Mouse (Mus musculus) intestine, postnatal 0 days (tissue): ENCODE measurements around the gene Gm4307. TPM values are rescaled to one million over a fixed set of nuclear protein-coding genes. Genes with fewer than 3 reads are reported as not detected.
"Not testable (repeated sequence)": the region's sequence is repeated elsewhere in the genome, so short reads cannot be mapped to it uniquely, and the experiment has no call there.

Experiments used
- ATAC-seq: fragments of 200-750 bp; cut with Nextera tagmentation; 2 replicates; pipeline ENCODE4 v1.8.0; 2017; ENCODE audit warnings: mild to moderate bottlenecking, moderate TSS enrichment, moderate library complexity
- H3K27ac ChIP-seq: fragments of 300-500 bp; sonication (generic); 2 replicates; pipeline ENCODE4 v1.5.1; 2014; ENCODE audit warnings: mild to moderate bottlenecking, low read depth, low read length, moderate library complexity
- H3K27me3 ChIP-seq: fragments of 300-500 bp; sonication (generic); replicated peaks from 2 replicates; pipeline ENCODE4 v1.6.1; 2014; ENCODE audit warnings: low read length, mixed read lengths; ENCODE audit not compliant: control insufficient read depth, insufficient read depth
- H3K36me3 ChIP-seq: fragments of 300-500 bp; sonication (generic); 2 replicates; pipeline ENCODE4 v1.6.1; 2014; ENCODE audit warnings: mild to moderate bottlenecking, moderate library complexity; ENCODE audit not compliant: control insufficient read depth, insufficient read depth
- H3K4me1 ChIP-seq: fragments of 300-500 bp; sonication (generic); replicated peaks from 2 replicates; pipeline ENCODE4 v1.6.1; 2014; ENCODE audit warnings: antibody characterized with exemption, low read length, mixed read lengths; ENCODE audit not compliant: control insufficient read depth, insufficient read depth
- H3K4me2 ChIP-seq: fragments of 300-500 bp; sonication (generic); replicated peaks from 2 replicates; pipeline ENCODE4 v1.6.1; 2014; ENCODE audit warnings: low read depth, mild to moderate bottlenecking, moderate library complexity
- H3K4me3 ChIP-seq: fragments of 300-500 bp; sonication (generic); 2 replicates; pipeline ENCODE4 v1.5.1; 2014; ENCODE audit warnings: low read depth, low read length
- H3K9ac ChIP-seq: fragments of 300-500 bp; sonication (generic); 2 replicates; pipeline ENCODE4 v1.6.1; 2014; ENCODE audit warnings: mild to moderate bottlenecking, low read depth, low read length
- H3K9me3 ChIP-seq: fragments of 300-500 bp; sonication (generic); 2 replicates; pipeline ENCODE4 v1.6.1; 2016; ENCODE audit warnings: mixed run types; ENCODE audit not compliant: control insufficient read depth
- WGBS: fragments of 180-500 bp; shearing (Covaris S2); extraction: QIAGEN DNeasy Blood & Tissue Kit; methylation state at CpG from one replicate; pipeline ENCODE4 v1.1.7; 2014; 5-methylcytosine and 5-hydroxymethylcytosine counted together
- polyA plus RNA-seq: library from polyadenylated mRNA; unstranded; fragments of >200 nt; fragmentation: Nextera tagmentation; extraction: Ambion mirVana; gene quantifications from 2 replicates; pipeline ENCODE4 v1.2.1, GENCODE M21; 2015

Gm4307 gene
- not detected in 2 replicates for polyA plus RNA-seq

DNA sequence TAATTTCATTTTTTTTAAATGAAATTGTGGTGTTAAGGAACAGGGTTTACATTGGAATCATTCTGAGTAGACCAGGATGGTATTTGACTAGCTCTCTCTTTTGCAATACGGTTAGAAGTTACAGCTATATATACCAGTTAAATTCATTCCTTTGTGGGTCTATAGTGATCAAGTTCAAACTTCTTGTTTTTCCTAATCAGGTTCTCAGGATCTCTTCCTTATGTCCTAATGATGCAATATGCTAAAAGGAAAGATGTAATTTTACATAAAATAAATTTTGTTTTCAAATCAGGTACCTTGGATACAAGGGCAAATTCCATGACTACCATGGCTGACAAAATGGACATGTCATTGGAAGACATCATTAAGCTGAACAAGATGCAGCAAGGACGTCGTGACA, at the start of gene Gm4307:
Gm4307 (plus strand) TSS at position 301 of the 400 bp plus-strand sequence.
- not testable (repeated sequence) for H3K9ac ChIP-seq, H3K27ac ChIP-seq, H3K36me3 ChIP-seq, H3K4me3 ChIP-seq, H3K9me3 ChIP-seq, H3K4me2 ChIP-seq, H3K27me3 ChIP-seq, H3K4me1 ChIP-seq, ATAC-seq
- no CpG with 5 or more reads among the region's 3 CpGs for WGBS

DNA sequence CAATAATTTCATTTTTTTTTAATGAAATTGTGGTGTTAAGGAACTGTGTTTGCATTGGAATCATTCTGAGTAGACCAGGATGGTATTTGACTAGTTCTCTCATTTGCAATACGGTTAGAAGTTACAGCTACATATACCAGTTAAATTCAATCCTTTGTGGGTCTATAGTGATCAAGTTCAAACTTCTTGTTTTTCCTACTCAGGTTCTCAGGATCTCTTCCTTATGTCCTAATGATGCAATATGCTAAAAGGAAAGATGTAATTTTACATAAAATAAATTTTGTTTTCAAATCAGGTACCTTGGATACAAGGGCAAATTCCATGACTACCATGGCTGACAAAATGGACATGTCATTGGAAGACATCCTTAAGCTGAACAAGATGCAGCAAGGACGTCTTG, 25.8 kb upstream of the Gm4307 start, which contains the start of gene Gm4301:
Gm4301 (plus strand) TSS at position 301 of the 400 bp plus-strand sequence.
- not testable (repeated sequence) for ATAC-seq
- WGBS, result no CpG with 5 or more reads among the region's 2 CpGs

DNA sequence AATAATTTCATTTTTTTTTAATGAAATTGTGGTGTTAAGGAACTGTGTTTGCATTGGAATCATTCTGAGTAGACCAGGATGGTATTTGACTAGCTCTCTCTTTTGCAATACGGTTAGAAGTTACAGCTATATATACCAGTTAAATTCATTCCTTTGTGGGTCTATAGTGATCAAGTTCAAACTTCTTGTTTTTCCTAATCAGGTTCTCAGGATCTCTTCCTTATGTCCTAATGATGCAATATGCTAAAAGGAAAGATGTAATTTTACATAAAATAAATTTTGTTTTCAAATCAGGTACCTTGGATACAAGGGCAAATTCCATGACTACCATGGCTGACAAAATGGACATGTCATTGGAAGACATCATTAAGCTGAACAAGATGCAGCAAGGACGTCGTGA, 20.6 kb upstream of the Gm4307 start, which contains the start of gene Gm4302:
Gm4302 (plus strand) TSS at position 301 of the 400 bp plus-strand sequence.
- H3K9ac ChIP-seq, H3K4me3 ChIP-seq, H3K36me3 ChIP-seq, ATAC-seq, H3K9me3 ChIP-seq, H3K4me1 ChIP-seq, H3K27ac ChIP-seq, H3K4me2 ChIP-seq, H3K27me3 ChIP-seq: not testable (repeated sequence)
- no CpG with 5 or more reads among the region's 3 CpGs for WGBS

More for the DNA sequence above, 25.8 kb upstream of the Gm4307 start, which contains the start of gene Gm4301:
- H3K4me2 ChIP-seq, H3K36me3 ChIP-seq, H3K9me3 ChIP-seq, H3K27ac ChIP-seq, H3K27me3 ChIP-seq, H3K4me3 ChIP-seq, H3K4me1 ChIP-seq, H3K9ac ChIP-seq: not testable (repeated sequence)

DNA sequence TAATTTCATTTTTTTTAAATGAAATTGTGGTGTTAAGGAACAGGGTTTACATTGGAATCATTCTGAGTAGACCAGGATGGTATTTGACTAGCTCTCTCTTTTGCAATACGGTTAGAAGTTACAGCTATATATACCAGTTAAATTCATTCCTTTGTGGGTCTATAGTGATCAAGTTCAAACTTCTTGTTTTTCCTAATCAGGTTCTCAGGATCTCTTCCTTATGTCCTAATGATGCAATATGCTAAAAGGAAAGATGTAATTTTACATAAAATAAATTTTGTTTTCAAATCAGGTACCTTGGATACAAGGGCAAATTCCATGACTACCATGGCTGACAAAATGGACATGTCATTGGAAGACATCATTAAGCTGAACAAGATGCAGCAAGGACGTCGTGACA, 15.5 kb upstream of the Gm4307 start, which contains the start of gene Gm4303:
Gm4303 (plus strand) TSS at position 301 of the 400 bp plus-strand sequence.
- H3K9me3 ChIP-seq, H3K4me1 ChIP-seq, H3K36me3 ChIP-seq, ATAC-seq, H3K27me3 ChIP-seq, H3K27ac ChIP-seq, H3K9ac ChIP-seq, H3K4me3 ChIP-seq, H3K4me2 ChIP-seq: not testable (repeated sequence)
- WGBS, result no CpG with 5 or more reads among the region's 3 CpGs

DNA sequence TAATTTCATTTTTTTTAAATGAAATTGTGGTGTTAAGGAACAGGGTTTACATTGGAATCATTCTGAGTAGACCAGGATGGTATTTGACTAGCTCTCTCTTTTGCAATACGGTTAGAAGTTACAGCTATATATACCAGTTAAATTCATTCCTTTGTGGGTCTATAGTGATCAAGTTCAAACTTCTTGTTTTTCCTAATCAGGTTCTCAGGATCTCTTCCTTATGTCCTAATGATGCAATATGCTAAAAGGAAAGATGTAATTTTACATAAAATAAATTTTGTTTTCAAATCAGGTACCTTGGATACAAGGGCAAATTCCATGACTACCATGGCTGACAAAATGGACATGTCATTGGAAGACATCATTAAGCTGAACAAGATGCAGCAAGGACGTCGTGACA, 10.3 kb upstream of the Gm4307 start, which contains the start of gene Gm4305:
Gm4305 (plus strand) TSS at position 301 of the 400 bp plus-strand sequence.
- not testable (repeated sequence) for H3K4me3 ChIP-seq, ATAC-seq, H3K27ac ChIP-seq, H3K9ac ChIP-seq, H3K4me1 ChIP-seq, H3K27me3 ChIP-seq, H3K4me2 ChIP-seq, H3K9me3 ChIP-seq, H3K36me3 ChIP-seq
- WGBS, result no CpG with 5 or more reads among the region's 3 CpGs

DNA sequence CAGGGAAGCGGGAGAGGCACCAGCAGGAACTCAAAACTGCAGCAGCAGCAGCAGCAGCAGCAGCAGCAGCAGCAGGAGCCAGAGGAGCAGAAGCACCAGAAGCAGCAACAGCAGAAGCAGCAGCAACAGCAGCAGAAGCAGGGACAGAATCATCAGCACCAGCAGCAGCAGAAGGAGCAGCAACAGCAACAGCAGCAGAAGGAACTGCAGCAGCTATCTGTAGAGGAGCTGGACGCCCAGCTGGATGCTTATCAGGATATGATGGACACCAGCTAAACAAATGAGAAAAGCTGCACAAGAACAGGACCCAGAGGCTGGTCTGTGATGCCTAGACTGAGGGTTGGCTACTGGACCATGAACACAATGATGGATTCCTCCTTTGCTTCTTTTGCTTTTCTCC, 4.3 kb upstream of the Gm4307 start:
- ATAC-seq, H3K9me3 ChIP-seq, H3K27ac ChIP-seq, H3K4me1 ChIP-seq, H3K4me3 ChIP-seq, H3K9ac ChIP-seq, H3K4me2 ChIP-seq, H3K36me3 ChIP-seq, H3K27me3 ChIP-seq: not testable (repeated sequence)
- WGBS, result 69% methylated on average over 2 of the region's 2 CpGs

DNA sequence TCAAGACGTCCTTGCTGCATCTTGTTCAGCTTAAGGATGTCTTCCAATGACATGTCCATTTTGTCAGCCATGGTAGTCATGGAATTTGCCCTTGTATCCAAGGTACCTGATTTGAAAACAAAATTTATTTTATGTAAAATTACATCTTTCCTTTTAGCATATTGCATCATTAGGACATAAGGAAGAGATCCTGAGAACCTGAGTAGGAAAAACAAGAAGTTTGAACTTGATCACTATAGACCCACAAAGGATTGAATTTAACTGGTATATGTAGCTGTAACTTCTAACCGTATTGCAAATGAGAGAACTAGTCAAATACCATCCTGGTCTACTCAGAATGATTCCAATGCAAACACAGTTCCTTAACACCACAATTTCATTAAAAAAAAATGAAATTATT, 21.3 kb downstream of the Gm4307 start, which contains the start of gene Gm4312:
Gm4312 (minus strand) TSS at position 101 of the 400 bp plus-strand sequence.
- no CpG with 5 or more reads among the region's 2 CpGs for WGBS
- not testable (repeated sequence) for H3K27ac ChIP-seq

DNA sequence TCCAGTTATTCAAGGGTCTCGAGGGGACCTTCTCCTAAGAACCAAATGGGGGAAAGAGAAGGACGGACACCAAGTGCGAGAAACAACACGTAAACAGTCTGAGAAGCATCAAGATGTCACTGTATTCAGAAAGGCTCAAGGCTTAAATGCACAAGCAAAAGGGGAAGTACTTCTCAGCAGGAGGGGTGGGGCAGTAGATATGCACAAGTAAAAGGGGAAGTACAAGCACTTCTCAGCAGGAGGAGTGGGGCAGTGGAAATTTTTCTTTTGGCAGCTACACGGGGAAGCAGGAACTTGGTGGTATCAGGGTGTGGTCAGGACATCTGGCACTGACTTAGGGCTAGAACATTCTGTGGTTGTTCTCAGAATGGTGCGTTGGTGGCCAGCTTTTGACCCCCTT, 41.2 kb downstream of the Gm4307 start:
- ATAC-seq, H3K4me1 ChIP-seq, H3K36me3 ChIP-seq, H3K27me3 ChIP-seq, H3K9me3 ChIP-seq, H3K4me3 ChIP-seq, H3K9ac ChIP-seq, H3K4me2 ChIP-seq, H3K27ac ChIP-seq: not testable (repeated sequence)
- 85% methylated on average over 6 of the region's 6 CpGs for WGBS

More for the DNA sequence above, 21.3 kb downstream of the Gm4307 start, which contains the start of gene Gm4312:
- not testable (repeated sequence) for H3K9ac ChIP-seq, H3K36me3 ChIP-seq, H3K4me3 ChIP-seq, H3K27me3 ChIP-seq, ATAC-seq, H3K9me3 ChIP-seq, H3K4me1 ChIP-seq, H3K4me2 ChIP-seq
